Mouse (Mus musculus): ENCODE measurements around the gene Gm20388. TPM values are rescaled to one million over a fixed set of nuclear protein-coding genes. Genes with fewer than 3 reads are reported as not detected.

Gm20388 gene
- polyA plus RNA-seq, 1 experiment from 2014 or later = 7.4 TPM

- H3K27me3 ChIP-seq = peaks cover 11% of the 10 kb centered on the region; the same call in 1 of the 2 replicates
- no peak for ATAC-seq (replicated peaks; ENCODE audit: low FRiP score)
- H3K4me1 ChIP-seq = peaks cover 20% of the 10 kb centered on the region
- no peak overlapping the region for H3K4me2 ChIP-seq
- no peak overlapping the region for H3K9ac ChIP-seq
- H3K4me3 ChIP-seq (replicated peaks) = no peak overlapping the region
- H3K27ac ChIP-seq = no peak overlapping the region
- WGBS = 68% methylated on average over 18 of the region's 18 CpGs
- H3K9me3 ChIP-seq (replicated peaks) = no peaks in the 10 kb centered on the region
- H3K36me3 ChIP-seq = no peaks in the 10 kb centered on the region
These were observed 1317.1 kb downstream of the Gm20388 start for GRCm38 (mm10) chr8:121227756-121228155.

GRCm38 (mm10) chr8:121228892-121229291, 1318.3 kb downstream of the Gm20388 start:
- no peak for ATAC-seq (replicated peaks; ENCODE audit: low FRiP score)
- Histone ChIP-seq H3K27me3 (peaks cover 7% of the 10 kb centered on the region; the same call in 1 of the 2 replicates), H3K9me3 (replicated peaks) (no peaks in the 10 kb centered on the region), H3K4me3 (replicated peaks) (no peak overlapping the region), H3K4me2 (no peak overlapping the region), H3K36me3 (no peaks in the 10 kb centered on the region), H3K27ac (no peak overlapping the region), H3K4me1 (peaks cover 20% of the 10 kb centered on the region), H3K9ac (no peak overlapping the region)
- WGBS = 66% methylated on average over 3 of the region's 3 CpGs

DNA sequence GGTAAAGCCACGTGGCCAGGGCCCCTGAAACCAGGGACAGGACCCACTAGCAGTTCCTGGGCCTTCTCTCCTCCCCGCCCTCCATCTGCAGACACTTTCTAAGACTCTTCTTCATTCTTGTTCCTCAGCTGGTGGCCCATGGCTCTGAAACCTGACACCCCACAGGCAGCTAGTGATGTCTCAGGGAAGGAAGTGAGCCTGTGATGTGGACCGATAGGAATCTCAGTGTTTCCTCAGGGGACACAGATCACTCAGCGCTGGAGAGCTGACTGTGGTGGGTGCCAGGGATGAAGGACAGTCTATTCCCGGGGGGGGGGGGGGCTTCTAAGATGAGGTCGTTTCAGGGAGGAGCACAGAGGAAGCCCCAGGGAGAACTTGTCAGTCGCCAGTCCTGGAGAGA, 1318.9 kb downstream of the Gm20388 start:
- Histone ChIP-seq H3K36me3 (no peaks in the 10 kb centered on the region), H3K4me2 (no peak overlapping the region), H3K9ac (no peak overlapping the region), H3K4me3 (replicated peaks) (no peak overlapping the region), H3K27me3 (peaks cover 7% of the 10 kb centered on the region; the same call in 1 of the 2 replicates), H3K27ac (no peak overlapping the region), H3K4me1 (peaks cover 20% of the 10 kb centered on the region), H3K9me3 (replicated peaks) (no peaks in the 10 kb centered on the region)
- ATAC-seq (replicated peaks; ENCODE audit: low FRiP score) = 0 out of 2 replicates have a peak, but pooled peaks have one; percentile 20
- WGBS = 30% methylated on average over 7 of the region's 7 CpGs

DNA sequence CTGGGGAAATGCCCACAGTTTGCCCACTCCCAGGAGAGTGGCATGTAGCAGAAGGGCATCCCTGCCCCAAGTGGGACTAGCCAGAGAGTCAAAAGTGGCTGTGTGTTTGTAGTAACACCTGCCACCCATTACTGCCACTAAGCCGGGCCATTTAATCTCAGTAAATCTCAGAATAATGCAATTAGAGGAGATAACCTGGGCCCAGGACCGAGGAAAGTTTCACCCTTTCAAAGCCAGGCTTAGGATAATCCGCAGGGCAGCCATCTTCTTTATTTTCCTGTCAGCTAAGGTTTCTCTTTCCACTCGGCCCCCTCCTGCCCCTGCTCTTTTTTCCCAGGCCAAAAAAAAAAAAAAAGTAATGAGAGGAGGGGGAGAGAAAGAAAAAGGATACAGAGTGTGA, 1322.6 kb downstream of the Gm20388 start:
- Histone ChIP-seq H3K36me3 (no peaks in the 10 kb centered on the region), H3K27ac (no peak overlapping the region), H3K4me2 (no peak overlapping the region), H3K9ac (no peak overlapping the region), H3K4me3 (replicated peaks) (no peak overlapping the region), H3K4me1 (peaks cover 10% of the 10 kb centered on the region), H3K27me3 (no peaks in the 10 kb centered on the region), H3K9me3 (replicated peaks) (no peaks in the 10 kb centered on the region)
- ATAC-seq (replicated peaks; ENCODE audit: low FRiP score) = no peak
- 39% methylated on average over 4 of the region's 4 CpGs for WGBS

DNA sequence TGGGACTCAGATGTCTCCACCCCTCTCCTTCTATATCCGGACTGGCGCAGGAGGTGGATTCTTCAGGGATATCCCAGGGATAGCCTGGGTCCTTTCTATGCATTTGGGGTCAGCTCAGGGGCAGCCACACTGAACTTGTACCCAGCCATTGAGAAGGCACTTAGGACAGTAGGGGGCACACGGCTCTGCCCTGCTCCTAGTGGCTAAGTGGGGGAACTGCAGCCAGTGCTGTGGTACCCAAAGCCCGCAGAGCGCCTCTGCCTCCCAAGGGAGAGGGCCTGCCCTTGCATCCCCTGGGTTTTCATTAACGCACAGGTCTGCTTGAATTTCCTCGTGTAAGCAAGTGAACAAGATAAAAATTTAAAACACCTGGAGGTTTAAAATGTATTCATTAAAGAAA, 1324.3 kb downstream of the Gm20388 start:
- H3K9ac ChIP-seq = no peak overlapping the region
- H3K27me3 ChIP-seq = no peaks in the 10 kb centered on the region
- WGBS = 72% methylated on average over 7 of the region's 7 CpGs
- H3K36me3 ChIP-seq = no peaks in the 10 kb centered on the region
- peaks cover 6% of the 10 kb centered on the region for H3K4me1 ChIP-seq
- ATAC-seq (replicated peaks; ENCODE audit: low FRiP score) = no peak
- H3K4me3 ChIP-seq (replicated peaks) = no peak overlapping the region
- H3K27ac ChIP-seq = no peak overlapping the region
- H3K4me2 ChIP-seq = no peak overlapping the region
- H3K9me3 ChIP-seq (replicated peaks) = no peaks in the 10 kb centered on the region

DNA sequence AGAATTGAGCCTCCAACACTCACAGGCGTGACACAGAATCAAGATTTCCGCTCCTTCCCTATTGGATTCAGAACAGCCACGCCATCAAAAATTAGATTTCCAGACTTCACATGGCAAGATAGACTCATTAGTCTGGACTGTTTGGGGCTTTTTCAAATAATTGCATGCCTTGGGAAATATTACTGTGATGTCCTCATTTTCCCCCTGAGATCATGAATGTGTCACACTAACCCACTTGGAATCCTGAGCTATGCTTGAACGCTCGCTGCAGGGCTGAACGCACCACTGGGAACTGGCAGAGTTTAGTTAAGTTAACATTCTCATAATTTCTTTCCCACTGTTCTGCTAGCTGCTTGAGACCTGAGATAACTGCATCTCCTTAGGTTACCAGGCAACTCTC, 1329.0 kb downstream of the Gm20388 start:
- Histone ChIP-seq H3K4me1 (peaks cover 49% of the 10 kb centered on the region), H3K4me3 (replicated peaks) (no peak overlapping the region), H3K9me3 (replicated peaks) (no peaks in the 10 kb centered on the region), H3K27ac (peak overlapping the region; percentile 20), H3K9ac (no peak overlapping the region), H3K4me2 (no peak overlapping the region), H3K27me3 (0 out of 2 replicates have a peak, but pooled peaks cover 6% of the 10 kb centered on the region), H3K36me3 (no peaks in the 10 kb centered on the region)
- ATAC-seq (replicated peaks; ENCODE audit: low FRiP score) = no peak
- 67% methylated on average over 6 of the region's 6 CpGs for WGBS

DNA sequence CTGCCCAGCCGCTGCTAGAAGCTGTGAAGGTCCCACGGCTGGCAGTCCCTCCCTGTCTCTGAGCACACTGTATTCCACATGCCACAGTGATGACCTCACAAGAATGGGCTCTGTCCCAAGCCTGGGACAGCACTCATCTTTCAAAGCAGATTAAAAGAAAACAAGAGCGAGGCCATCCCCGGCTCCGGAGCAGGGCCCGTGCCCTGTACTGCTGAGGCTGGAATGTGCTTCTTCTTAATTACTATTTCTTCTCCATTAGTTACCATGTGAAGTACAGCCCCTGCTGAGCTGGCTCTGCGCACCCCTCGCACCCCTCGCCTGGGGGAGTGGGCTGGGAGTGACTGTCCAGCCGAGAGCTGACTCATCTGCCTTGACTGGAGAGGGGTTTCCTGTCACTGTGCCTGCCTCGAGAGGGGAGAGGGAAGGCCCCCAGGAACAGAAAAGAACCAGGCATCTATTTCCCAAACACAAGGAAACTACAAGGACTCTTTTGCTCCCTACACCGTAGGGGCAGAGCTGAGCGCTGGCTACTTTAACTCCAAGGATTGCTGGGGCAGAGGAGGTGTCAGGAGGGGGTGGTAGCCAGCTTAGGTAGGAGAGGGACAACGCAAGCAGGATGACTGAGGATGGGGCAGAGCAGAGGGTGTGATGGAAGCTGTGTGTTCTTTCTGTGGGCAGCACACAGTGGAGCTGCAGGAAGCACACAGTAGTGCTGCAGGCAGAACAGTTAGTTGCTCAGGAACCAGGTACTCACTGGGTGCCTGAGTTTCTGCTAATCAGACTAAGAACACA, 1331.3 kb downstream of the Gm20388 start:
- Histone ChIP-seq H3K4me3 (replicated peaks) (no peak overlapping the region), H3K9ac (0 out of 2 replicates have a peak overlapping the region, but pooled peaks have one; percentile 8), H3K27me3 (0 out of 2 replicates have a peak, but pooled peaks cover 6% of the 10 kb centered on the region), H3K36me3 (no peaks in the 10 kb centered on the region), H3K27ac (peak overlapping the region; percentile 88), H3K9me3 (replicated peaks) (no peaks in the 10 kb centered on the region), H3K4me2 (peak overlapping the region; percentile 25), H3K4me1 (peaks cover 55% of the 10 kb centered on the region)
- 6% methylated on average over 14 of the region's 14 CpGs for WGBS
- peak; percentile 90 for ATAC-seq (replicated peaks; ENCODE audit: low FRiP score)

DNA sequence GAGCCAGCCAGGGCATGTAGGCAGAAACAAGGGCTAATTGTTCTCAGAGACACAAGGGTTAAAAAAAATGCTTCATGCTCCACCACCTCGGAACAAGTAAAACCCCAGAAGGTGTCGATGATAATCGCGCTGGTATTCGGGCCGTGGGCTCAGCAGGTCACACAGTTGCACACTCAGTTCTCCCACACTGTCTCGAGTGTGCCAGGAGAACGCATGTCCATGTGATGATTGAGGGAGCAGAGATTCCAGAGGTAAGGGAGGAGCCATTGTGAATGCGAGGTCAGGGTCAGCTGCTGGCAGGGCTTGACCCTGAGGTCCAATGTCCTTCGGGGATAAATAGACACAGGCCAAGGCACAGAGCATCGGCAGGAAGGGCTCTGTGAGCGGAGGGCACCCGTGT, 1332.0 kb downstream of the Gm20388 start:
- H3K4me1 ChIP-seq = peaks cover 55% of the 10 kb centered on the region
- no peaks in the 10 kb centered on the region for H3K9me3 ChIP-seq (replicated peaks)
- no peak overlapping the region for H3K9ac ChIP-seq
- no peak for ATAC-seq (replicated peaks; ENCODE audit: low FRiP score)
- no peaks in the 10 kb centered on the region for H3K36me3 ChIP-seq
- no peak overlapping the region for H3K4me2 ChIP-seq
- 0 out of 2 replicates have a peak, but pooled peaks cover 6% of the 10 kb centered on the region for H3K27me3 ChIP-seq
- WGBS = 11% methylated on average over 13 of the region's 13 CpGs
- H3K27ac ChIP-seq = peak overlapping the region; percentile 88
- H3K4me3 ChIP-seq (replicated peaks) = no peak overlapping the region

- Histone ChIP-seq H3K9me3 (replicated peaks) (no peaks in the 10 kb centered on the region), H3K36me3 (no peaks in the 10 kb centered on the region), H3K27ac (no peak overlapping the region), H3K4me1 (peaks cover 48% of the 10 kb centered on the region), H3K27me3 (peaks cover 41% of the 10 kb centered on the region), H3K4me2 (no peak overlapping the region), H3K9ac (no peak overlapping the region), H3K4me3 (replicated peaks) (no peak overlapping the region)
- ATAC-seq (replicated peaks; ENCODE audit: low FRiP score) = no peak
- WGBS = 56% methylated on average over 7 of the region's 7 CpGs
These were observed 1338.2 kb downstream of the Gm20388 start for GRCm38 (mm10) chr8:121248823-121249222.

- H3K36me3 ChIP-seq = no peaks in the 10 kb centered on the region
- no peak overlapping the region for H3K4me2 ChIP-seq
- H3K4me3 ChIP-seq (replicated peaks) = no peak overlapping the region
- H3K9ac ChIP-seq = no peak overlapping the region
- no peaks in the 10 kb centered on the region for H3K9me3 ChIP-seq (replicated peaks)
- H3K27me3 ChIP-seq = peaks cover 45% of the 10 kb centered on the region
- no peak for ATAC-seq (replicated peaks; ENCODE audit: low FRiP score)
- WGBS = 92% methylated on average over 1 of the region's 1 CpGs
- no peak overlapping the region for H3K27ac ChIP-seq
- H3K4me1 ChIP-seq = peaks cover 43% of the 10 kb centered on the region
These were observed 1338.8 kb downstream of the Gm20388 start for GRCm38 (mm10) chr8:121249433-121249832.

DNA sequence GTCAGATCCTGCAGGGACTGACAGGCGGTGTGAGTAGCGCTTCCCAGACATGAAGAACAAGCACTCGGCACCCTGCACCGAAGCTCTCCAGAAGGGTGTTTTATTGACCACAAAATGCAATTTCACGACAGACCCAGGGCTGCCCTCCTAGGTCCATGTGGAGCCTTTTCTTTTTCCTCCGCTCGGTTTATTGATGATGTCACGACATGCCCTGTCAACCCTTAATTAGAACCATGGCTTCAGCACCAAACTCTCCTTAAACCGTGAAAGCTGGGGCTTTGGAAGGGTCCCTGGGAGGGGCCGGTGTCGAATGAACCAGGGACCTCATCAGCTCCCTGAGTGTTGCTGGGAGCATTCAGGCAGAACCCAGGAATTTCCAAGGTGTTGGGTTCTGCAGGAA, 1340.4 kb downstream of the Gm20388 start:
- peaks cover 56% of the 10 kb centered on the region for H3K27me3 ChIP-seq
- H3K4me1 ChIP-seq = peaks cover 49% of the 10 kb centered on the region
- no peaks in the 10 kb centered on the region for H3K9me3 ChIP-seq (replicated peaks)
- H3K9ac ChIP-seq = no peak overlapping the region
- H3K4me3 ChIP-seq (replicated peaks) = no peak overlapping the region
- 11% methylated on average over 11 of the region's 11 CpGs for WGBS
- ATAC-seq (replicated peaks; ENCODE audit: low FRiP score) = peak; percentile 26
- H3K27ac ChIP-seq = no peak overlapping the region
- H3K36me3 ChIP-seq = no peaks in the 10 kb centered on the region
- peak overlapping the region; percentile 8; the same call in 1 of the 2 replicates for H3K4me2 ChIP-seq

DNA sequence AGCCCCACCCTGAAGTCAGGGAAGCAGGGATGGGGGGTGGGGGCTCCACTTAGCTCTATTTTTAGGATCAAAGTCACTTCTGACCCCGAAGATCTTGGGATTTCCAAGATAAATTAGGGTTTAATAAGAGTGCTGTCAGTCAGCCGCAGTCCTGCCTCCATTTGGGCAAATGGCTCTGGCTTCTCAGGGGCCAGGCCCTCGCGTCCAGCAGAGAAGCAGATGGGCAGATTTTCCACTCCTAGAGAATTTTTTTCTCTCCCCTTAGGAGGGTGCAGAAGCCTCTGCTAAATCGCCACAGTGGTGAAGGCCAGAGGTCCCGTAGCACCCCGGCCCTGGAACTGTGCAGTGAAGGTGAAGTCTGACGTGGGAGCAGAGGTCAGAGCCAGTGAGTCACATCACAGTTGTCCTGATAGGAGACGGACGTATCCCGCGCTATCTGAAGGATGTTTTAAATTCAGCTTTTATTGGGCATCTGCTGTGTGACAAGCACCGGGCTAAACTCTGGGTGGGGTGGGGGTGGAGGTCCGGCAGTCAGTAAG, 1345.2 kb downstream of the Gm20388 start:
- no peak overlapping the region for H3K4me3 ChIP-seq (replicated peaks)
- ATAC-seq (replicated peaks; ENCODE audit: low FRiP score) = no peak
- no peaks in the 10 kb centered on the region for H3K36me3 ChIP-seq
- WGBS = 34% methylated on average over 14 of the region's 14 CpGs
- no peak overlapping the region for H3K9ac ChIP-seq
- no peak overlapping the region for H3K27ac ChIP-seq
- H3K4me1 ChIP-seq = peaks cover 61% of the 10 kb centered on the region
- no peaks in the 10 kb centered on the region for H3K9me3 ChIP-seq (replicated peaks)
- no peak overlapping the region for H3K4me2 ChIP-seq
- peaks cover 69% of the 10 kb centered on the region for H3K27me3 ChIP-seq
